Mouse (Mus musculus) adrenal gland, adult 2 months (tissue): Measurements from ENCODE around the gene Mpzl3. TPM values are rescaled to one million over a fixed set of nuclear protein-coding genes. Genes with fewer than 3 reads are reported as not detected.

Experiments used
- DNase-seq: peaks from one replicate; pipeline ENCODE4 v3.0.0; 2021
- polyA plus RNA-seq: library from polyadenylated mRNA; depleted of rRNA; stranded (reverse); fragments of >200 nt; gene quantifications from 2 replicates; pipeline ENCODE4 v1.2.3, GENCODE M21; 2012
- total RNA-seq, 2 experiments: library from RNA; stranded (reverse); gene quantifications; 2 replicates each; pipeline ENCODE4 v1.2.3; 2021

The Mpzl3 gene
- total and polyA plus RNA-seq, 3 experiments: 1.3 to 13.3 (median 6.2) TPM

DNA sequence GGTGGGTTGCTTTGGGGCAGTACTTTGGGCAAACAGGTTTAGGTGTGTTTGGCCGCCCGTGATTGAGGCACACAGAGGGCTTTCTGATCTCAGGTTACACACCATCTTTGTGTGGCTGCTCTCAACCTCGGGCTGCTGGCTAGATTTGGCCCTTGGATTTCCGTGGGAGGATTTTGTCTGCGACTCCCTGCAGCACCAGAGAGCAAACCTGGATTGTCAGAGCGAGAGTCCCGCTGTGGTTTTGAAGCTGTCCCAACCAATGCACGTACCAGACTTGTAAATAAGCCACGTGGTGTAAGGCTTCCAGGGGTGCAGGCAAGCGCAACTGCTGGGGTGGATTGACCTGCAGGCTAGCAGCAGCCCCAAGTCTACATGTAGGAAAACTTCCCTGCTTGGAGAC lies 12.0 kb upstream of the Mpzl3 start:
- peak; percentile 13 for DNase-seq

DNA sequence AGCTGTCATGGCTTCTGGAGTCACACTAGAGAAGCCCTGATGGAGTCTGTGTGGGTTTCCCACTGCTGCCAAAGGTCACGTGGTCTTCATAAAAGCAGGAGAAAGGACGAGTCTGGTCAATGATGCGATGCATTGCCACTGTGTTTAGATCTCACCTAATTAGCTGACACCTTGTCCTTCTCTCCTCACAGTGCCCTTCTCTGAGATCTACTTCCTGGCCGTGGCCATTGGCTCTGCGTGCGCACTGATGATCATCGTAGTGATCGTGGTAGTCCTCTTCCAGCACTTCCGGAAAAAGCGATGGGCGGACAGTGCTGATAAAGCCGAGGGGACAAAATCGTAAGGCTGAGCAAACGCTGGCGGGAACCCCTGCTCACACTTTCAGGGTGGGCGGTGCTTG lies 8.0 kb upstream of the Mpzl3 start:
- DNase-seq: no peak

DNA sequence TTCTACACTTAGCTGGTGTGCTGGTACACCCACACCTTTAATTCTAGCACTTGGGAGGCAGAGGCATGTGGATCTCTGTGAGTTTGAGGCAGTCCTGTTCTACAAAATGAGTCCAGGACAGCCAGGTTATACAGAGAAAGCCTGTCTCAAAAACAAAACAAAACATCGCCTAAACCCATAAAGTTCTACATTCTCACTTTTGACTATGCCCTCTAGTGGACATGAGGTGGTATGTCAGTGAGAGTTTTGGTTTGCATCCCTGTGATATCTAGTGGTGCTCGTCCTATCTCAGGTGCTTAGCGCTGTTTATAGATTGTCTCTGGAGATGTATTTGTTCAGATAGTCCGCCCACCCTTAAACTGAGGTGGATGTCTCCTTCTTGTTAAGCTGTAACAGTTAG lies 6.5 kb upstream of the Mpzl3 start:
- DNase-seq: no peak

- DNase-seq: no peak
Measured at GRCm38 (mm10) chr9:45049731-45050130, 5.3 kb upstream of the Mpzl3 start.

- no peak for DNase-seq
Measured at GRCm38 (mm10) chr9:45050301-45050700, 4.7 kb upstream of the Mpzl3 start.

DNA sequence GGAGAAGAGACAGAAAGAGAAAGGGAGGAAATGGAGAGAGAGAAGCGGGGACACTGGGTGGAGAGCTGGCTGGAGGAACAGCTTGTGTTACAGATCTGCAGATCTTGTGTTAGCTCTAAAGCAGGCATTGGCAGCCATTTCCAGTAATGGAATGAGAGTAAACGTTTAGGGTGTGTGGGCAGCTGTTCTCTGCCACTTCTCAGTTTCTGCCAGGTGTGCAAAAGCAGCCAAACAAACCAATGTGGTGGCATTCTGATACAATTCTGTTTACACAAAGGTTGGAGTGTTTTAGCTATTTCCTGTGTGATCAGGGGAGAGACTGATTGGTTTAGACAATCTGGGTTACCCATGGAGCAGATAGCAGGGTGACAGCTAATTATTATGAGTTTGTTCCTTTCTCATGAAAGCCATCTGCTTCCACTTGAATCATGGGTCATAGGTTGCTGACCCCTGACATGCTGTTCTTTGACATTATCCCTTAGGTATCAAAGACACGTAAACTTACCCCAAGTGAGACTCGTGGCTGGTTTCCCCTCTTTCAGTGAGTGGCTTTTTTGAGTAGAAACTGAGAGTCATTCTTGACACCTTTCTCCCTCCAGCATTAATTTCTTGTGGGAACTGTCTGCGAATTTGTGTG lies 3.4 kb downstream of the Mpzl3 start:
- no peak for DNase-seq

DNA sequence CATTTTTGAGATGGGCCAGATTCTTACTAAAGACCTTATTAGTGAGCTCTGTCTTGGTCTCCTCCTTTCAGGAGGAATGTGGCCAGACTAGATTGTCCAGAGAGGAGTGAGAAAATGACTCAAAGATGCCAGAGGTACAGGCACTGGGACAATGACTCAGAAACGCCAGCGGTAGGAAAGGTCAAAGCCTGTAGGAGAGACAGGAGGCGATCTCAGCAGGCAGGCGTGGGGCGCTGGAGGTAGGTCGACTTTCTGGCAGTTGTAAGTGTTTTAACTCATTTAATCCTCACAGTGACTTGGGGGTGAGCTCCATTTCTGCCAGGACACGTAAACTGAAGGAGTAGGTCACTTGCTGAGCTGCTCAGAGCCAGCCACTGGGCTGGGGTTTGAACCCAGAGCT lies 5.2 kb downstream of the Mpzl3 start:
- DNase-seq: peak; percentile 58

GRCm38 (mm10) chr9:45062677-45063076 lies 7.7 kb downstream of the Mpzl3 start:
- no peak for DNase-seq

GRCm38 (mm10) chr9:45064421-45064820 lies 9.4 kb downstream of the Mpzl3 start:
- no peak for DNase-seq

DNA sequence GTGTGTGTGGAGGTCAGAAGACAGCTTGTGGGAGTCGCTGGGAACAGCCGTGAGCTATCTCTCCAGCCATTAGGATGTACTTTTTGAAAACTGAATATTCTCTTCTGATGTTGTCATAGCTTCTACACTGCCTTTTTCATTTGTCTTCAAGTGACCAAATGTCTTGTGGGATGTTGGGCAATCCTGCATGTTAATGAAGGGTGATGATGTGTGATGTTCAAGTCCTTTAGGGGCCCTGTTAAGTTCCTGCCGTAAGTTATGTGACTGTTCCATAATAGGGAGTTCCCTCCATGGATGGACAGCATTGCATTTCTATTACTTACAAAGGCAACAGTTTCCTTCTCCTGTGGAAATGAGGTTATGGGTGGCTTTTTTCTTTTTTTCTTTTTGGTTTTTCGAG lies 11.7 kb downstream of the Mpzl3 start:
- DNase-seq: no peak

- DNase-seq: no peak
Measured at GRCm38 (mm10) chr9:45071800-45072199, 16.8 kb downstream of the Mpzl3 start.

DNA sequence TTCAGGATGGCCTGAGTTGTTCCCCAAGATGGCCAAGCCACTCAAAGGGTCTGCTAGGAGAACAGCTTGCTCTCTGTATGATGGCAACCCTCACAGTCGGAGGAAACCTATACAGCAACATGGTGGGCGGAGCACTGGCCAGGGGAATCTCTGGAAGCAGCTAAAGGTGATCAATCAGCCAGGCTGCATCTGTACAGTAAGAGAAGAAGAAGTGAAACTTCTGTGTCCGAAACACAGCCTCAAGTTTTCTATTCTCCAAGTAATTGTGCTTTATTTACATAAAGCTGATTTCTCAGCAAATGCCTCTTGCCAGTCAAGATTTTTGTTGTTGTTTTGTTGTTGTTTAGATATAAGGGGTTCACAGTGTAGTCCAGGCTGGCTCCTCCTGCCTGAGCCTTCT lies 22.9 kb downstream of the Mpzl3 start:
- no peak for DNase-seq

- DNase-seq: no peak
Measured at GRCm38 (mm10) chr9:45079011-45079410, 24.0 kb downstream of the Mpzl3 start, which contains the start of gene Jaml. Gene Jaml, plus strand, starts transcription at chr9:45079183.

DNA sequence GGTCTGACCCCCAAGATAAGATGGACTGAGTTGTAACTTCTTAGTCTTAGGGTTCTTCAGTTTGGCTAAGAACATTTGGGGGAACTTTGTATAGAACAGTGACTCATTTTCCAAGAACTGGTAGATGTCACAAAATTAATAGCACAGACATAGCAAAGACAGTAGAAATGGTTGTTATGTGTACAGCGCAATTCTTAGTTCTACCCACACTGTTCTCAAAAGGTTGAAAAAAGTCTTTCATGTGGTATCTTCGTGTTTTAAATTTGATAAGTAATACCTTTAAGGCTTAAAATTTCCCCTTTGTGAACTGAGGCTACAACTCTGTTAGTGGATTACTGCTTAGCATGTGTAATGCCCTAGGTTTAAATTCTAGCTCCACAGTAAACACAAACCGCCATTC lies 28.1 kb downstream of the Mpzl3 start:
- no peak for DNase-seq

DNA sequence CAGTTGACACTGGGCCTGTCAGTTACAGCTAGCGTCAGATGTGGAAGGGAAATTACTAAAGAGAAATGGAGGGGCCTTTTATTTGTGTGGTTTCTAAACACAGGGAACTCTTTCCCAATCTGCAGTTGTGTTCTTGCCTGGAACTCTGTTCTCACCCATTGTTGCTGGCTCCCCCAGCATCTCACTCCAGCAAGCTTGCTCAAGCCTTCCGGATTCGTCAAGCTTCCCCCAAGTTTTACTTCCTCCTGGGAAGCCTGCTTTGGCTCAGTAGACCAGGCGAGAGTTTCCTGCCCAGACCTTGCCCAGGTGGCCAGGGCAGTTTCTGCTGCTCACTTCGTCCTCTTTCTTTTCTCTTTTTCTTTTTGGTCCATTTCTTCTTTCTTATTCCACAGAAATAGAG lies 29.6 kb downstream of the Mpzl3 start:
- no peak for DNase-seq

- no peak for DNase-seq
Measured at GRCm38 (mm10) chr9:45085741-45086690, 31.0 kb downstream of the Mpzl3 start.

GRCm38 (mm10) chr9:45088040-45088439 lies 33.1 kb downstream of the Mpzl3 start:
- DNase-seq: no peak

- DNase-seq: no peak
Measured at GRCm38 (mm10) chr9:45090811-45091210, 35.8 kb downstream of the Mpzl3 start.

DNA sequence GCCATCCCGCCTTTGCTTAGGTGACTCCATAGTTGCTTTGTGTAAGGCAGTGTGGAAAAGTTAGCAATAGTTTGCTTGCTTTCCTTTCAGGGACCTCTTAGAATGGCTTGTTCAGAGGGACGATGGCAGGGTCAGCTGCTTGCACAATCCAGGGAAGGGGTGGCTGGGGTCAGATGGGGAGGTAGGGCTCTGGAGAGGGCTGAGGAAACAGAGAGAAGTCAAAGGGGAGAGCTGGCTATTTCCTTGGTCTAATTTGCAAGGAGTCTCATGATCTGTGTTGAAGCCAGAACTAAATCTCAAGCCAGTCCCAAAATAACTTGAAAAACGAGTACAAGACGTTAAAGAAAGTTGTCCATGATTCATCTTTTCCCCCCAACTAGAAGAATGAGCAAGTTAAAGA lies 37.7 kb downstream of the Mpzl3 start:
- peak; percentile 28 for DNase-seq

DNA sequence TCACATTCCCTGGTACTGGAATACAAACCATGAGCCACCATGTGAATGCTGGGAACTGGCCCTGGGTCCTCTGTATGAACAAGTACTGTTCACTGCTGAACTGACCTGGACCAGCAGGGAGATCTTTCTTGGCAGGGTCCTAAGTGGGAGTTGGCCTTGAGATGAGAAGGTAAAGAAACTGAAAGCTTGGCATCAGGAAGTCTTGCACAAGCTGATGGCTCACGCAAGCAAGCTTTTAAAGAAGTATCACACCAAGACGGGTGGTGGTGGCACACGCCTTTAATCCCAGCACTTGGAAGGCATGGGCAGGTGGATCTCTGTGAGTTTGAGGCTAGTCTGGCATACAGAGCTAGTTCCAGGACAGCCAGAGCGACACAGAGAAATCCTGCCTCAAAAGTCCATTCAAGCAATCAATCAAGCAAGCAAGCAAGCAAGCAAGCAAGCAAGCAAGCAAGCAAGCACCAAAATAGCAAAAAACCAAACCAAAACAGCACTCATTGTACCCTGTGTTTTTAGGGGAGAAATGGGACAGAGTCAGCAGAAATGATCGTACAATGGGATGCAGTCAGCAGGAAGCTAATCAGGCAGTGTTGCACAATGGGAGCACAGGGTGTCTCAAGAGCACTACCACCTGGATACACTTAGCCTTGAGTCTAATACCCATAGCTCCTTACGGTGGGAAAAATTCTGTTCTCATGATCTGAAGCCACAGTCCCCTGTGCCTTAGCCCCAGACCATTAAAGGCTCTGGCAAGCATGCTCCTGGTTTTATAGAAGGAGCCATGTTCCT lies 40.4 kb downstream of the Mpzl3 start:
- peak; percentile 7 for DNase-seq

- peak; percentile 5 for DNase-seq
Measured at GRCm38 (mm10) chr9:45097877-45098276, 42.9 kb downstream of the Mpzl3 start.

GRCm38 (mm10) chr9:45098426-45098825 lies 43.4 kb downstream of the Mpzl3 start:
- no peak for DNase-seq

DNA sequence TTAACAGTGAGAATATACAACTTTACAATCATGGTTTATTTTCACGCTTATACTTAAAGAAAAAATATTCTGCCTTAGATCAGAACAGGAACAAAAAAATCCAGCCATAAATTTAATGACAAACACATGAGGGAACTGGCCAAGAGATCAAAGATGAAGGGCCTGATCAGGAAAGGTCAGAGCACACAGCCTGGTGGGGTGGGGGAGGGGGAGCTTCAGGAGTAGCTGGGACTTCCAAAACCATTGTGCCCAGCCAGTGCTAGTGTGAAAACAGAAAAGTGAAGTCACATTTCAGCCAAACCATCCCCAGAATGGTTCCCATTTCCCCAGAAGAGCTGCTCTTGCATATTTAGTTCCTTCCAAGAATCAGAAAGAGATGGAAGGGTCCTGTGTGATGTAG lies 47.5 kb downstream of the Mpzl3 start:
- peak; percentile 45 for DNase-seq
